Mouse (Mus musculus): ENCODE results near the gene Vstm2b. TPM values are rescaled to one million over a fixed set of nuclear protein-coding genes. Genes with fewer than 3 reads are reported as not detected.
A peak's percentile ranks its signal among the peaks of the same experiment; 100 is the strongest.

Gene Vstm2b
- polyA plus RNA-seq (2016; fragmentation: Nextera tagmentation; extraction: Ambion mirVana), result 11.8 and 13.4 TPM in 2 replicates

GRCm38 (mm10) chr7:40898096-40898710 is at the start of gene Vstm2b:
Gene Vstm2b, plus strand, starts transcription at chr7:40898328.
- H3K9ac ChIP-seq, result peak within 1 kb of the TSS; percentile 67
- H3K4me3 ChIP-seq, result peak within 1 kb of the TSS; percentile 60
- H3K27ac ChIP-seq, result no peak within 1 kb of the TSS
- no peaks in the 10 kb centered on the region for H3K36me3 ChIP-seq
- WGBS, result under 1% methylated on average over 31 of the region's 35 CpGs
- no peak for ATAC-seq (ENCODE audit: insufficient number of reproducible peaks, insufficient read depth, low FRiP score, low TSS enrichment)
- peaks cover 18% of the 10 kb centered on the region for H3K4me1 ChIP-seq
- peak within 1 kb of the TSS; percentile 95 for H3K4me2 ChIP-seq (replicated peaks)
- peaks cover 63% of the 10 kb centered on the region for H3K27me3 ChIP-seq
- no peaks in the 10 kb centered on the region for H3K9me3 ChIP-seq

GRCm38 (mm10) chr7:40856088-40856625 is 42.0 kb upstream of the Vstm2b start:
- 88% methylated on average over 7 of the region's 7 CpGs for WGBS
- no peak overlapping the region for H3K27ac ChIP-seq
- no peaks in the 10 kb centered on the region for H3K36me3 ChIP-seq
- H3K27me3 ChIP-seq, result no peaks in the 10 kb centered on the region
- H3K9me3 ChIP-seq, result no peaks in the 10 kb centered on the region
- no peak overlapping the region for H3K4me2 ChIP-seq (replicated peaks)
- H3K9ac ChIP-seq, result no peak overlapping the region
- ATAC-seq (ENCODE audit: insufficient number of reproducible peaks, insufficient read depth, low FRiP score, low TSS enrichment), result no peak
- H3K4me1 ChIP-seq, result no peaks in the 10 kb centered on the region
- no peak overlapping the region for H3K4me3 ChIP-seq

- no peaks in the 10 kb centered on the region for H3K4me1 ChIP-seq
Observed at GRCm38 (mm10) chr7:40873380-40873990, 24.6 kb upstream of the Vstm2b start.

GRCm38 (mm10) chr7:40884855-40885489 is 13.2 kb upstream of the Vstm2b start:
- H3K27me3 ChIP-seq, result no peaks in the 10 kb centered on the region
- no peak overlapping the region for H3K4me3 ChIP-seq
- H3K4me1 ChIP-seq, result no peaks in the 10 kb centered on the region
- H3K9ac ChIP-seq, result no peak overlapping the region
- H3K9me3 ChIP-seq, result no peaks in the 10 kb centered on the region
- WGBS, result 42% methylated on average over 8 of the region's 8 CpGs
- no peaks in the 10 kb centered on the region for H3K36me3 ChIP-seq
- no peak overlapping the region for H3K27ac ChIP-seq
- ATAC-seq (ENCODE audit: insufficient number of reproducible peaks, insufficient read depth, low FRiP score, low TSS enrichment), result no peak
- no peak overlapping the region for H3K4me2 ChIP-seq (replicated peaks)

More at GRCm38 (mm10) chr7:40873380-40873990, 24.6 kb upstream of the Vstm2b start:
- WGBS, result 49% methylated on average over 7 of the region's 7 CpGs
- H3K4me2 ChIP-seq (replicated peaks), result no peak overlapping the region
- no peaks in the 10 kb centered on the region for H3K27me3 ChIP-seq
- H3K4me3 ChIP-seq, result no peak overlapping the region
- no peak overlapping the region for H3K9ac ChIP-seq
- no peaks in the 10 kb centered on the region for H3K36me3 ChIP-seq
- no peaks in the 10 kb centered on the region for H3K9me3 ChIP-seq
- no peak for ATAC-seq (ENCODE audit: insufficient number of reproducible peaks, insufficient read depth, low FRiP score, low TSS enrichment)
- H3K27ac ChIP-seq, result no peak overlapping the region

- Histone ChIP-seq H3K27ac (no peak overlapping the region), H3K4me3 (no peak overlapping the region), H3K4me2 (replicated peaks) (no peak overlapping the region), H3K36me3 (no peaks in the 10 kb centered on the region), H3K27me3 (no peaks in the 10 kb centered on the region), H3K9ac (no peak overlapping the region), H3K4me1 (no peaks in the 10 kb centered on the region), H3K9me3 (no peaks in the 10 kb centered on the region)
- no peak for ATAC-seq (ENCODE audit: insufficient number of reproducible peaks, insufficient read depth, low FRiP score, low TSS enrichment)
- 86% methylated on average over 3 of the region's 3 CpGs for WGBS
Observed at GRCm38 (mm10) chr7:40888358-40888757, 9.8 kb upstream of the Vstm2b start.

GRCm38 (mm10) chr7:40896964-40897363 is 1.2 kb upstream of the Vstm2b start:
- ATAC-seq (ENCODE audit: insufficient number of reproducible peaks, insufficient read depth, low FRiP score, low TSS enrichment), result no peak
- 74% methylated on average over 4 of the region's 4 CpGs for WGBS
- Histone ChIP-seq H3K36me3 (no peaks in the 10 kb centered on the region), H3K4me3 (no peak overlapping the region), H3K9ac (no peak overlapping the region), H3K4me2 (replicated peaks) (no peak overlapping the region), H3K4me1 (peaks cover 11% of the 10 kb centered on the region; the same call in 1 of the 2 replicates), H3K27me3 (peaks cover 51% of the 10 kb centered on the region), H3K9me3 (no peaks in the 10 kb centered on the region), H3K27ac (no peak overlapping the region)

- under 1% methylated on average over 41 of the region's 70 CpGs for WGBS
- no peak overlapping the region for H3K27ac ChIP-seq
- H3K4me1 ChIP-seq, result peaks cover 18% of the 10 kb centered on the region
- no peaks in the 10 kb centered on the region for H3K36me3 ChIP-seq
- H3K9ac ChIP-seq, result peak overlapping the region; percentile 67
- H3K9me3 ChIP-seq, result no peaks in the 10 kb centered on the region
- peak; percentile 16; the same call in 1 of the 2 replicates for ATAC-seq (ENCODE audit: insufficient number of reproducible peaks, insufficient read depth, low FRiP score, low TSS enrichment)
- H3K4me3 ChIP-seq, result peak overlapping the region; percentile 60
- peak overlapping the region; percentile 95 for H3K4me2 ChIP-seq (replicated peaks)
- peaks cover 70% of the 10 kb centered on the region for H3K27me3 ChIP-seq
Observed at GRCm38 (mm10) chr7:40898711-40899375, 715 bp downstream of the Vstm2b start.

GRCm38 (mm10) chr7:40899376-40900265 is 1.5 kb downstream of the Vstm2b start:
- Histone ChIP-seq H3K27ac (no peak overlapping the region), H3K27me3 (peaks cover 75% of the 10 kb centered on the region), H3K4me1 (peaks cover 18% of the 10 kb centered on the region), H3K9ac (peak overlapping the region; percentile 67), H3K36me3 (no peaks in the 10 kb centered on the region), H3K4me3 (peak overlapping the region; percentile 60), H3K9me3 (no peaks in the 10 kb centered on the region), H3K4me2 (replicated peaks) (peak overlapping the region; percentile 95)
- under 1% methylated on average over 61 of the region's 61 CpGs for WGBS
- peak; percentile 28; the same call in 1 of the 2 replicates for ATAC-seq (ENCODE audit: insufficient number of reproducible peaks, insufficient read depth, low FRiP score, low TSS enrichment)

GRCm38 (mm10) chr7:40901201-40901600 is 3.1 kb downstream of the Vstm2b start:
- no peak overlapping the region for H3K4me3 ChIP-seq

GRCm38 (mm10) chr7:40902506-40902905 is 4.4 kb downstream of the Vstm2b start:
- no peak for ATAC-seq (ENCODE audit: insufficient number of reproducible peaks, insufficient read depth, low FRiP score, low TSS enrichment)
- WGBS, result 13% methylated on average over 28 of the region's 28 CpGs
- peak overlapping the region; percentile 51 for H3K4me2 ChIP-seq (replicated peaks)
- no peak overlapping the region for H3K27ac ChIP-seq
- peak overlapping the region; percentile 41 for H3K9ac ChIP-seq
- no peaks in the 10 kb centered on the region for H3K9me3 ChIP-seq
- peaks cover 56% of the 10 kb centered on the region for H3K27me3 ChIP-seq
- peak overlapping the region; percentile 30 for H3K4me3 ChIP-seq
- no peaks in the 10 kb centered on the region for H3K36me3 ChIP-seq
- H3K4me1 ChIP-seq, result peaks cover 18% of the 10 kb centered on the region

More at GRCm38 (mm10) chr7:40901201-40901600, 3.1 kb downstream of the Vstm2b start:
- Histone ChIP-seq H3K27ac (no peak overlapping the region), H3K9me3 (no peaks in the 10 kb centered on the region), H3K9ac (no peak overlapping the region), H3K4me1 (peaks cover 18% of the 10 kb centered on the region), H3K27me3 (peaks cover 69% of the 10 kb centered on the region), H3K4me2 (replicated peaks) (peak overlapping the region; percentile 95), H3K36me3 (no peaks in the 10 kb centered on the region)
- WGBS, result 3% methylated on average over 16 of the region's 16 CpGs
- peak; percentile 63 for ATAC-seq (ENCODE audit: insufficient number of reproducible peaks, insufficient read depth, low FRiP score, low TSS enrichment)
